In the genomic region with DNA sequence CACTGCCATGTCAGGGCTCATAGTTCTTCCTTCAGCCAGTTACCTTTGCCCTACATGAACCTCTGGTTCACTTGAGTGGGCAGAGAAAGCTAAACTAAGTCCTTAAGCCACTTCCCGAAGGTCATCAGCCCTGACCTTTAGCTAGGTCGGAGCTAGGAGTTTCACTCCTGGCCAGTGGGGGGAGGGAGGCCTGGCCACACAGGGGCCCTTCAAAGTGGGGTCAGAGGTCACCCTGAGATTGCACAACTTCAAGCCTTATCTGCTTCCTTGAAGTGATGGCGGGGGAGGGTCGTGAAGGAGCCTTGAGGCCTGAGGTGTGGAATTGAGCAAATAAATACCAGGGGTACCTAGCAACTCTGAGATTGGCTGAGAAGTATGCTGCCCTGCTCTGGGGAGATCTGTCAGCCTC, we compare ENCODE assay signal across 13 mouse cellular contexts.
A peak's percentile ranks its signal among the peaks of the same experiment; 100 is the strongest.
DNase-seq lines count a peak whose midpoint lies in the region; ATAC-seq and TF ChIP-seq lines count a peak whose summit lies in the region.
"Had no signal": no experiment of that assay in that cellular context is flagged by ENCODE, and none has a peak within 500 bp of the region (broad histone marks: within the 10 kb centered on the region; RNA-seq: fewer than 3 reads in every experiment).

No protein-coding gene starts in this region.

- no peak overlapping the region for H3K9ac ChIP-seq in lung, embryonic 16.5 days (ENCODE audit: low read length)
- H3K9ac ChIP-seq: liver, embryonic 12.5 days; neural tube, embryonic 15.5 days had no signal

- WGBS in lung, embryonic 16.5 days = 24% methylated on average over 4 of the region's 4 CpGs

- no peaks in the 10 kb centered on the region for H3K36me3 ChIP-seq in testis, adult 2 months (ENCODE audit: control insufficient read depth, insufficient read depth, low read length)
- H3K36me3 ChIP-seq in lung, embryonic 16.5 days (ENCODE audit: control insufficient read depth, insufficient read depth, low read length) = no peaks in the 10 kb centered on the region
- H3K36me3 ChIP-seq: liver, embryonic 12.5 days; neural tube, embryonic 15.5 days had no signal

- peaks cover 12% of the 10 kb centered on the region for H3K4me1 ChIP-seq in testis, adult 2 months (ENCODE audit: control insufficient read depth, insufficient read depth, low read length)
- H3K4me1 ChIP-seq in lung, embryonic 16.5 days (replicated peaks; ENCODE audit: control insufficient read depth, insufficient read depth, low read length) = peaks cover 21% of the 10 kb centered on the region

- TF ChIP-seq POLR2A in testis, adult 2 months (IDR thresholded peaks at IDR 0.05; ENCODE audit: control insufficient read depth, low read depth, low read length) = no peak

- peak; percentile 6 for DNase-seq in adrenal gland, postnatal 25 days
- no peak for DNase-seq in adrenal gland, postnatal 10 days
- DNase-seq in testis, postnatal 10 days (ENCODE audit: low spot score) = no peak
- DNase-seq: heart, adult 18-20 months; heart, postnatal 4 days; right cerebral cortex, postnatal 4 days had no signal

- TF ChIP-seq CTCF in testis, adult 2 months (IDR thresholded peaks at IDR 0.05; ENCODE audit: control insufficient read depth, insufficient read depth, insufficient replicate concordance, low read depth, low read length) = no peak

- H3K9me3 ChIP-seq in lung, embryonic 16.5 days (ENCODE audit: control insufficient read depth, low read length) = no peaks in the 10 kb centered on the region
- H3K9me3 ChIP-seq: liver, embryonic 12.5 days; neural tube, embryonic 15.5 days had no signal

- no peak overlapping the region for H3K4me3 ChIP-seq in testis, adult 2 months (ENCODE audit: control insufficient read depth, low read depth, low read length)
- H3K4me3 ChIP-seq in lung, embryonic 16.5 days (ENCODE audit: low read length) = no peak overlapping the region
- H3K4me3 ChIP-seq: liver, embryonic 12.5 days; neural tube, embryonic 15.5 days had no signal

- H3K27me3 ChIP-seq in testis, adult 2 months (ENCODE audit: control insufficient read depth, insufficient read depth, low read length) = no peaks in the 10 kb centered on the region
- no peaks in the 10 kb centered on the region for H3K27me3 ChIP-seq in lung, embryonic 16.5 days (ENCODE audit: control insufficient read depth, insufficient read depth, low read depth, low read length)
- H3K27me3 ChIP-seq: neural tube, embryonic 15.5 days had no signal

- H3K4me2 ChIP-seq in lung, embryonic 16.5 days (ENCODE audit: low read depth, low read length) = no peak overlapping the region
- H3K4me2 ChIP-seq: liver, embryonic 12.5 days; neural tube, embryonic 15.5 days had no signal

- H3K27ac ChIP-seq in testis, adult 2 months (ENCODE audit: control insufficient read depth, insufficient read depth, low read depth, low read length) = peak overlapping the region; percentile 82
- peak overlapping the region; percentile 18; the same call in 1 of the 2 replicates for H3K27ac ChIP-seq in lung, embryonic 16.5 days (ENCODE audit: low read length)
- H3K27ac ChIP-seq: liver, embryonic 12.5 days; neural tube, embryonic 15.5 days had no signal

- peak; percentile 63; the same call in 1 of the 2 replicates for ATAC-seq in lung, embryonic 16.5 days (ENCODE audit: low read depth)
- no peak for ATAC-seq in CD4-positive, CD25-positive, alpha-beta regulatory T cell, adult 4 months
- ATAC-seq in megakaryocyte, adult 5-6 weeks (ENCODE audit: poor library complexity, severe bottlenecking) = no peak
- no peak for ATAC-seq in erythroid progenitor cell, adult 5-6 weeks (replicated peaks; ENCODE audit: low FRiP score, poor library complexity, severe bottlenecking)
- ATAC-seq: liver, embryonic 12.5 days had no signal
